Mouse (Mus musculus) midbrain, embryonic 13.5 days (tissue): ENCODE data around the gene Nr5a2. TPM values are rescaled to one million over a fixed set of nuclear protein-coding genes. Genes with fewer than 3 reads are reported as not detected.

Experiments
- ATAC-seq: fragments of 200-750 bp; cut with Nextera tagmentation; 2 replicates; pipeline ENCODE4 v1.8.0; 2017; ENCODE audit warnings: mild to moderate bottlenecking, moderate TSS enrichment, moderate library complexity
- H3K27ac ChIP-seq: fragments of 300-500 bp; sonication (generic); 2 replicates; pipeline ENCODE4 v1.5.1; 2015; ENCODE audit warnings: inconsistent platforms, mild to moderate bottlenecking, moderate library complexity
- H3K27me3 ChIP-seq: fragments of 300-500 bp; sonication (generic); 2 replicates; pipeline ENCODE4 v1.6.1; 2015; ENCODE audit warnings: mild to moderate bottlenecking, inconsistent platforms
- H3K36me3 ChIP-seq: fragments of 300-500 bp; sonication (generic); 2 replicates; pipeline ENCODE4 v1.6.1; 2015; ENCODE audit warnings: mild to moderate bottlenecking, inconsistent platforms
- H3K4me1 ChIP-seq: fragments of 300-500 bp; sonication (generic); replicated peaks from 2 replicates; pipeline ENCODE4 v1.6.1; 2015; ENCODE audit warnings: inconsistent platforms
- H3K4me2 ChIP-seq: fragments of 300-500 bp; sonication (generic); replicated peaks from 2 replicates; pipeline ENCODE4 v1.6.1; 2015; ENCODE audit warnings: moderate library complexity, mild to moderate bottlenecking, inconsistent platforms
- H3K4me3 ChIP-seq: fragments of 300-500 bp; sonication (generic); replicated peaks from 2 replicates; pipeline ENCODE4 v1.5.1; 2015; ENCODE audit warnings: mild to moderate bottlenecking, inconsistent platforms
- H3K9ac ChIP-seq: fragments of 300-500 bp; sonication (generic); replicated peaks from 2 replicates; pipeline ENCODE4 v1.6.1; 2015; ENCODE audit warnings: mild to moderate bottlenecking, inconsistent platforms
- H3K9me3 ChIP-seq: fragments of 300-500 bp; sonication (generic); 2 replicates; pipeline ENCODE4 v1.6.1; 2016; ENCODE audit warnings: mild to moderate bottlenecking, inconsistent platforms
- WGBS: fragments of 180-500 bp; shearing (Covaris S2); methylation state at CpG from one replicate; pipeline ENCODE4 v1.1.7; 2015; 5-methylcytosine and 5-hydroxymethylcytosine counted together
- polyA plus RNA-seq: library from polyadenylated mRNA; unstranded; fragments of >200 nt; fragmentation: Nextera tagmentation; extraction: Ambion mirVana; gene quantifications from 2 replicates; pipeline ENCODE4 v1.2.1, GENCODE M21; 2015

Gene Nr5a2
- polyA plus RNA-seq, 1 experiment from 2014 or later = 2.1 TPM

DNA sequence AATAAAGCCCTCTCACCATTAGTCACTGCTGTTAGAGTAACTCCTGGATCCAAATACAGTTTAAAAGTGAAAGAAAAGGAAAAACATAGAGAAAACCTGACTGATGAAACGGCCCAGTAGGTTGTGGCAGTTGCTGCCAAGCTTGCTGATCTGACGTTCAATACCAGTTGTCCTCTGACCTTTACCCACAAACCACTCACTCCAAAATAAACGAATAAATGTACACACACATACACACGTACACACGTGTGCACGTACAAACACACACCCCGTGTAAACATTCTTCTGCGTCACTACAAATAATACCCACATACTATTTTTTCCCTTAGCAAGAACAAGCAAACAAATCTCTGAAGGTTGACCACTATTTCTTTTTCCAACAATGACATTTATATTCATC, 64.4 kb downstream of the Nr5a2 start:
- Histone ChIP-seq H3K27me3 (no peaks in the 10 kb centered on the region), H3K4me3 (no peak overlapping the region), H3K4me2 (no peak overlapping the region), H3K36me3 (no peaks in the 10 kb centered on the region), H3K27ac (no peak overlapping the region), H3K9me3 (no peaks in the 10 kb centered on the region), H3K4me1 (no peaks in the 10 kb centered on the region), H3K9ac (no peak overlapping the region)
- no peak for ATAC-seq
- WGBS = 92% methylated on average over 8 of the region's 8 CpGs

- ATAC-seq = no peak
- Histone ChIP-seq H3K36me3 (no peaks in the 10 kb centered on the region), H3K9ac (no peak overlapping the region), H3K4me3 (no peak overlapping the region), H3K9me3 (no peaks in the 10 kb centered on the region), H3K27ac (no peak overlapping the region), H3K27me3 (no peaks in the 10 kb centered on the region), H3K4me1 (no peaks in the 10 kb centered on the region), H3K4me2 (no peak overlapping the region)
- 71% methylated on average over 2 of the region's 2 CpGs for WGBS
These were observed 65.5 kb downstream of the Nr5a2 start for GRCm38 (mm10) chr1:136894753-136895152.

DNA sequence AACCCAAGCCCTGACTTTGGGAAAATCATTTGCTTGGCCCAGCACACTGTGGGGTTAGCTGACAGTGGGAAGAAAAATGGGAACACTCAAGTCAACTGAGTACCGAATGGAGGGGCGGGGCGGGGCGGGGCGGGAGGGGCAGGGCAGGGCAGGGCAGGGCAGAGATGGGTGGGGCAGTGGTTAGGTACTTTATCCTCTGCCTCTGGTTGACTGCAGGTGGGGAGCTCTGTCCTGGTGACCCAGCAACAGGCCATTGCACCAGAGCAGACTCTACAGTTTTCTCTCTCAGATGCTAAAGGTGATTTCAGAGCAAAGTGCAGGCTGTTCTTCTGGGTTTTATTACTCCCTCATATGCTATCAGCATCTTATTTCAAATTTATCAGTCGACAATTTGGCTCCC, 67.1 kb downstream of the Nr5a2 start:
- Histone ChIP-seq H3K27me3 (no peaks in the 10 kb centered on the region), H3K9ac (no peak overlapping the region), H3K36me3 (no peaks in the 10 kb centered on the region), H3K4me2 (no peak overlapping the region), H3K4me3 (no peak overlapping the region), H3K4me1 (peaks cover 7% of the 10 kb centered on the region), H3K27ac (no peak overlapping the region), H3K9me3 (no peaks in the 10 kb centered on the region)
- 91% methylated on average over 6 of the region's 6 CpGs for WGBS
- ATAC-seq = no peak

- H3K27ac ChIP-seq = no peak overlapping the region
- no peak for ATAC-seq
- H3K36me3 ChIP-seq = no peaks in the 10 kb centered on the region
- H3K27me3 ChIP-seq = no peaks in the 10 kb centered on the region
- no peak overlapping the region for H3K4me3 ChIP-seq
- H3K9ac ChIP-seq = no peak overlapping the region
- H3K4me1 ChIP-seq = peaks cover 7% of the 10 kb centered on the region
- H3K4me2 ChIP-seq = no peak overlapping the region
- H3K9me3 ChIP-seq = no peaks in the 10 kb centered on the region
- 82% methylated on average over 7 of the region's 7 CpGs for WGBS
These were observed 69.8 kb downstream of the Nr5a2 start for GRCm38 (mm10) chr1:136890439-136890838.

GRCm38 (mm10) chr1:136888704-136889103, 71.5 kb downstream of the Nr5a2 start:
- Histone ChIP-seq H3K9me3 (no peaks in the 10 kb centered on the region), H3K4me2 (no peak overlapping the region), H3K9ac (no peak overlapping the region), H3K4me3 (no peak overlapping the region), H3K36me3 (no peaks in the 10 kb centered on the region), H3K4me1 (peaks cover 7% of the 10 kb centered on the region), H3K27me3 (no peaks in the 10 kb centered on the region), H3K27ac (no peak overlapping the region)
- ATAC-seq = peak; percentile 45; the same call in 1 of the 2 replicates
- whole genome bisulfite sequencing = 27% methylated on average over 6 of the region's 6 CpGs

DNA sequence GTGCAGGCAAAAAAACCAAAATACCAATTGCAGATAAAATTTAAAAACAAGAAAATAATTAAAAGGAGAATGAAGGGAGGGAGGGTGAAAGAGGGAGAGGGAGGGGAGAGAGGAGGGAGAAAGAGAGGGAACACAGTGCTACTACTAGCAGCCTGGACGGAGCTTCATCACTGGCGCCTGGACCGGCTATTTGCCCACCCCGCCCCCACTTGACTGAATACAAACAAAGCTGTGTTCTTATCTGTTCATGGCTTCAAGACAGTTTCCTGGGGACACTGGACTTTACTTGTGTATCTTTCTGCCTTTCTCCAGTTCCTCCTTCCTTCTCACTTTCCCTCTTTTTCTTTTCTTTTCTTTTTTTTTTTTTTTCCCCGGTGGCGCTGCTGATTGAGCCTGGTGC, 73.6 kb downstream of the Nr5a2 start:
- no peak overlapping the region for H3K4me2 ChIP-seq
- H3K4me3 ChIP-seq = no peak overlapping the region
- ATAC-seq = no peak
- H3K9ac ChIP-seq = no peak overlapping the region
- H3K27me3 ChIP-seq = no peaks in the 10 kb centered on the region
- H3K27ac ChIP-seq = no peak overlapping the region
- H3K36me3 ChIP-seq = no peaks in the 10 kb centered on the region
- WGBS = 42% methylated on average over 6 of the region's 6 CpGs
- no peaks in the 10 kb centered on the region for H3K9me3 ChIP-seq
- H3K4me1 ChIP-seq = peaks cover 10% of the 10 kb centered on the region

DNA sequence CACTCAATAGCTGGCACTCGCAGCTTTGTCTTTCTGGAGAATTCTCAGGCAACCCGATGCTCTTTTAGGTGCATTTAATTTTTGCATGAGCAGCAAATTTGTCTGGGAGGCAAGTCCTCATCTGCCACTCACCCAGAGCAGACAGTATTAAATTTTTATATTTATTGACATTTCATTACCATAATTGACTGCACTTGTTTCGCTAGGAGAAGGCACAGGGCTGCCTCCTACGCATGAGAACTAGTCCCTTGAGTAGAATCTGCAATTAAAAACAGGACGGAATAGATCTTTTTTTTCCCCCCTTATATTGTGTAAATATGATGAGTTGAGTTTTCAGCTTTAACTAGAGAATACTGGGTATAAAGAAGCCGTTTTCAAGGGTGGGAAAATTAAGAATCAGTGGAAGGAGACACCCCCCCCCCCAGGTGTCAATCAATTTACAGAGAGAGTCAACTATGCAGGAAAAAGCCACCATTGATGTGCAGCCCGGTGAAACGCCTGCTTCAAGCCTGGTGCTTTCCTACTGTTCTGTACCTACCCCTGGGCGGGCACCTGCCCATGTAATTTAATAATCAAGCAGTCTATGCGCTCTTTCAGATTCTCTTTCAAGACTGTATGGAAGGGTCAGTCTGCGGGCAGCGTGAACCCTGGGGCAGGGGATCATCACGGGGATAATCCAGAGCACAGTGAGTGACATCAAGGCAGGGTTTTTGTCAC, 76.6 kb downstream of the Nr5a2 start:
- Histone ChIP-seq H3K27ac (peak overlapping the region; percentile 22; the same call in 1 of the 2 replicates), H3K9ac (no peak overlapping the region)
- ATAC-seq = peak; percentile 83

GRCm38 (mm10) chr1:136880260-136880659, 80.0 kb downstream of the Nr5a2 start:
- no peak overlapping the region for H3K4me2 ChIP-seq
- H3K4me1 ChIP-seq = peaks cover 3% of the 10 kb centered on the region; the same call in 1 of the 2 replicates
- no peaks in the 10 kb centered on the region for H3K36me3 ChIP-seq
- no peak for ATAC-seq
- H3K27ac ChIP-seq = no peak overlapping the region
- no peaks in the 10 kb centered on the region for H3K27me3 ChIP-seq
- H3K9ac ChIP-seq = no peak overlapping the region
- no peaks in the 10 kb centered on the region for H3K9me3 ChIP-seq
- H3K4me3 ChIP-seq = no peak overlapping the region
- 87% methylated on average over 8 of the region's 8 CpGs for WGBS

More for the DNA sequence above, 76.6 kb downstream of the Nr5a2 start:
- H3K4me1 ChIP-seq = peaks cover 4% of the 10 kb centered on the region
- no peak overlapping the region for H3K4me3 ChIP-seq
- no peak overlapping the region for H3K4me2 ChIP-seq
- no peaks in the 10 kb centered on the region for H3K9me3 ChIP-seq
- H3K36me3 ChIP-seq = no peaks in the 10 kb centered on the region
- WGBS = 61% methylated on average over 13 of the region's 13 CpGs
- no peaks in the 10 kb centered on the region for H3K27me3 ChIP-seq

- no peaks in the 10 kb centered on the region for H3K4me1 ChIP-seq
- no peaks in the 10 kb centered on the region for H3K27me3 ChIP-seq
- no peak for ATAC-seq
- no peak overlapping the region for H3K4me3 ChIP-seq
- no peaks in the 10 kb centered on the region for H3K36me3 ChIP-seq
- no peaks in the 10 kb centered on the region for H3K9me3 ChIP-seq
- WGBS = 90% methylated on average over 3 of the region's 3 CpGs
- no peak overlapping the region for H3K4me2 ChIP-seq
- no peak overlapping the region for H3K9ac ChIP-seq
- no peak overlapping the region for H3K27ac ChIP-seq
These were observed 85.2 kb downstream of the Nr5a2 start for GRCm38 (mm10) chr1:136875006-136875405.

- WGBS = 76% methylated on average over 6 of the region's 6 CpGs
- ATAC-seq = no peak
These were observed 91.3 kb downstream of the Nr5a2 start for GRCm38 (mm10) chr1:136868955-136869354.

GRCm38 (mm10) chr1:136868285-136868684, 92.0 kb downstream of the Nr5a2 start:
- no peak for ATAC-seq
- H3K9me3 ChIP-seq = no peaks in the 10 kb centered on the region
- H3K27me3 ChIP-seq = no peaks in the 10 kb centered on the region
- H3K4me1 ChIP-seq = no peaks in the 10 kb centered on the region
- no peak overlapping the region for H3K27ac ChIP-seq
- no peak overlapping the region for H3K4me3 ChIP-seq
- no peak overlapping the region for H3K9ac ChIP-seq
- no peak overlapping the region for H3K4me2 ChIP-seq
- no peaks in the 10 kb centered on the region for H3K36me3 ChIP-seq
- 94% methylated on average over 5 of the region's 5 CpGs for WGBS

More at GRCm38 (mm10) chr1:136868955-136869354, 91.3 kb downstream of the Nr5a2 start:
- H3K4me3 ChIP-seq = no peak overlapping the region
- H3K27ac ChIP-seq = no peak overlapping the region
- no peak overlapping the region for H3K4me2 ChIP-seq
- H3K9me3 ChIP-seq = no peaks in the 10 kb centered on the region
- no peaks in the 10 kb centered on the region for H3K36me3 ChIP-seq
- no peaks in the 10 kb centered on the region for H3K27me3 ChIP-seq
- no peaks in the 10 kb centered on the region for H3K4me1 ChIP-seq
- H3K9ac ChIP-seq = no peak overlapping the region

- Histone ChIP-seq H3K27ac (no peak overlapping the region), H3K27me3 (no peaks in the 10 kb centered on the region), H3K36me3 (no peaks in the 10 kb centered on the region), H3K9me3 (no peaks in the 10 kb centered on the region), H3K4me3 (no peak overlapping the region), H3K4me1 (0 out of 2 replicates have a peak, but pooled peaks cover 3% of the 10 kb centered on the region), H3K9ac (no peak overlapping the region), H3K4me2 (no peak overlapping the region)
- ATAC-seq = no peak
- WGBS = 68% methylated on average over 9 of the region's 9 CpGs
These were observed 93.7 kb downstream of the Nr5a2 start for GRCm38 (mm10) chr1:136866481-136867092.
